Mouse (Mus musculus): ENCODE data around the gene Lsg1.
A peak's percentile ranks its signal among the peaks of the same experiment; 100 is the strongest.

The Lsg1 gene

GRCm38 (mm10) chr16:30518635-30519034, 68.8 kb downstream of the Lsg1 start:
- DNase-seq (ENCODE audit: low spot score in 2 of 2), result no peak

- DNase-seq (ENCODE audit: low spot score in 2 of 2), result no peak
Observed at GRCm38 (mm10) chr16:30517666-30518283, 69.6 kb downstream of the Lsg1 start.

- DNase-seq (ENCODE audit: low spot score in 2 of 2), result no peak
Observed at GRCm38 (mm10) chr16:30516993-30517392, 70.4 kb downstream of the Lsg1 start.

- no peak for DNase-seq (ENCODE audit: low spot score in 2 of 2)
Observed at GRCm38 (mm10) chr16:30515418-30515817, 72.0 kb downstream of the Lsg1 start.

- DNase-seq (ENCODE audit: low spot score in 2 of 2), result peak; percentile 71 to 85
Observed at GRCm38 (mm10) chr16:30513050-30514024, 74.1 kb downstream of the Lsg1 start.

GRCm38 (mm10) chr16:30512375-30513049, 74.9 kb downstream of the Lsg1 start:
- peak; percentile 38 to 57 for DNase-seq (ENCODE audit: low spot score in 2 of 2)

GRCm38 (mm10) chr16:30511563-30512340, 75.6 kb downstream of the Lsg1 start:
- DNase-seq (ENCODE audit: low spot score in 2 of 2), result no peak

- DNase-seq (ENCODE audit: low spot score in 2 of 2), result peak; percentile 80 to 82
Observed at GRCm38 (mm10) chr16:30510504-30511451, 76.6 kb downstream of the Lsg1 start.

All from urinary bladder, adult 18-20 months (tissue).